Mouse (Mus musculus) adrenal gland, postnatal 36 days (tissue): ENCODE measurements around the gene Gm28308. TPM values are rescaled to one million over a fixed set of nuclear protein-coding genes. Genes with fewer than 3 reads are reported as not detected.

Experiments
- DNase-seq, 2 experiments: peaks; one replicate each; pipeline ENCODE4 v3.0.0; 2021; ENCODE audit warnings: mixed read lengths in 1 of 2
- total RNA-seq, 2 experiments: library from RNA; stranded (reverse); gene quantifications; 2 replicates each; pipeline ENCODE4 v1.2.3; 2021

Gm28308 gene
- total RNA-seq, 2 experiments from 2014 or later = 1.5 to 2.8 TPM

DNA sequence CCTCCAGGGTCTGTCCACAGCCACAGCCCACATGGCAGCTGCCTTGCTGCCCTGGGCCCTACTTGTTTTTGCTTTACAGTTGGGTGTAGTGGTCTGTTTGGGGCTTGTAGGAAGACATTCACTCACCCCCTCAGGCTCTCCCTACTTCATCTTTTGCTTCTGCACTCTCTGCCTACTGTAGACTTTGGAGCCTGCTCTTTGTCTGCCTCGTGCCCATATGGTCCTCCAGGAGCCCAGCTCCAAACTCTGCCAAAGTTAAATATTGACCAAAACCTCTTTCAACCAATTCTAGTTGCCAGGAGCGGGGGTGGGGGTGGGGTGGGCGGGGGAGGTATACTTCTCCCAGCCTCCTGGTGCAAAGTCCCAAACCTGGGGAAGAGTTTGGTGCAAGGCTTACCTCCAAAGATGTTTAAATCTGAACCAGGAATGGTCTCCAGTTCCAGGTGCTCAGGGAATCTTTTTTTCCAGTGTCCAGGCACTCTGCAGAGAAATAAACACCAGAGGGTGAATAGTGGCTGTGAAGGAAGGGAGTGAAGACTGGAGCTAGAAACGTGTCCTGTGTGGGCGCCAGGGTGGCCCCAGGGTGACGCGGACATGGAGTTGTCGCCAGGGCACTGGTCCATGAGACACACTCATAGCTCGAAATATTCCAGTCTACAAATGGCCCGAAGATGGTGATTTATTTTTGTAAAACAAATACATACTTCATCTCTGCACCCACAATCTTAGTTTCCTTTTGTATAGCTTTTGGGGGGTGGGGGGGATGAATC lies 29.6 kb downstream of the Gm28308 start:
- no peak for DNase-seq

DNA sequence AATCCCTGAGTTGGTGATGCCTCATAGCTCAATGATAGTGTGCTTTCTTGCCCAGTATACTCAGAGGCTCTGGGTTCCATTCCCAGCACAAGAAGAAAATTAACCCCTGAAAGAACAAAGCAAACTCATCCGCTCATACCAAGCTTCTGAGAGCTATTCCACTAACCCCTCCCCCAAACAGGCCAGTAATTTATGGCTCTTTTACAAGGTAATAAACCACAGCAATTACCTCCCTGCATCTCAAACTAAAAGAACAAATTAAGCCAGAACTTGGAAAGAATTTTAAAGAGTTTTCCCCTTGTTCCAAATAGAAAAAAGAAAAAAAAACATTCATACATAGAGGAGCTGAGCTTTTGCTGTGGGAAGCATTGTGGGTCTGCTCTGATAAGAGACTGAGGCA lies 30.3 kb downstream of the Gm28308 start:
- no peak for DNase-seq

DNA sequence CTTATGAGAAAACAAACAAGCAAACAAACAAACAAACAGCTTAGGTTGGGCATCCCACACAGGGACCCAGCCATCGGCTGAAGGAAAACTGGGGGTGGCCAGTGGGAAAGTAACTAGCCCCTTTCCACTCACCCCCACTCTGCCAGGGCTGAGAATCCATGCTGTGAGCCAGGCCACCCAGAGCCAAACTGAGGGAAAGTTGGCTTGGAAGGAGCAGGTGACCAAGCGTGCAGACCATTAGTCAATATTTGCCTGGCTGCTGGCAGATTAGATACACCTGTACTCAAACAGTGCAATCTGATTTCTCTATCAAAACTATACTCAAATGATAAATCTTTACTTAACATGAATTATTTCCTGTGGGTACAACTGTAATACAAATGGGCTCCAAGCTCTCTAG lies 31.1 kb downstream of the Gm28308 start:
- DNase-seq = no peak

DNA sequence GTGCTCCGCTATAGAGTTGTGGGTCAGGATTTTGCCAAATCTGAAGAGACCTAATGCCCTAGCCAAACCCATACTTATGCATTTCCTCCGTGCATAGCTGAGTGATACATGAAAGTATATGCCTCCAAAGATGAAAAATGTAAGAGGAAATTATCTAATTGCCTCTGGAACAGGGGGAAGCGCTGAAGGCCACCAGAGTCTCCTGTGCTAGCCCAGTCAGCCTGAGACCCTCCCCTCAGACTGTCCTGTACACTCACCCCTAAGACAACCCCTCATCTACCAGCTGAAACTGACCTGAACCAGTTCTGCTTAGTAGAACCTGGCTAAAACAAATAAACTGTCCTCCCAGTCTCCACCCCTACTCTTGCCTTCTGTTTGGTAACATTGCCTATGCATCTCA lies 32.4 kb downstream of the Gm28308 start:
- DNase-seq = no peak

DNA sequence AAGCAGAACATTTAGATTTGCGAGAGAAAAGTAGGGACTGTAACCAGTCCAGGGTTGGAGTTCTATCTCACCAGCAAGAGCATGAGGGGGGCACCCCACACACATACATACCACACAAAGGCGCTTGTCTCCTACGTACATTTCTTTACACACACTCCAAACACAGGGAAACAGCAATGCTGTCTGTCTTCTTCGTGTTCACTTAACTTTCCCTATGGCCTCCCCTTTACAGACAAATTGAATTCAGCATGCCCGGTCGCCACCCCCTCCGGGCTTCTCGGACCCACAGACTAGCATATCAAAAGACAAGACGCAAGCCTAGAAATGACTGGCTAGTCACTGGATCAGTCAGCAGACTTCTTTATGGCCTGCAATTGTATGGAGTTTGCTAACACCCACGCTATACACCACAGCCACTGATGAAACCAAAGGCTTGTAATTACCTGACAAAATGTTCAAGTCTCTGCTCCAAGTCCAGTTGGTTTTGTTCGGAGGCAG lies 32.9 kb downstream of the Gm28308 start:
- no peak for DNase-seq

DNA sequence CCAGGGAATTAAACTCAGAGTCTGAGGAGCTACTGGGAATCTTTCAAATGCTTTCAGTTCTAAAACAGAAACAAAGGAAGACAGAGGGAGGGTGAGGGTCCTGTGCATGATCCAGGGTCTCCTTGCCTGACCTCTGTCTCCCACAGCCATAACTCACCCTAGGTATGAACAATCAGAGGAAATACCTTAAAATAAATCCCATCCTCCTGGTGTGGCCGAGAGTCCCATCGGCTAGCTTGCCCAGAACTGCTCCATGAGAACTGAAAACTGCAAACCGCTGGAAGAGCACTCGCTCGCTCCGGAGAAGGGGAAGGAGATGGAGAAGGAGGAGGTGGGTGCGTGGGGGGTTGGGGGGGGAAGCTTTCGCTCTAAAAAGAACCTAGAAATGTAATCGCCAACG lies 33.4 kb downstream of the Gm28308 start:
- no peak for DNase-seq

DNA sequence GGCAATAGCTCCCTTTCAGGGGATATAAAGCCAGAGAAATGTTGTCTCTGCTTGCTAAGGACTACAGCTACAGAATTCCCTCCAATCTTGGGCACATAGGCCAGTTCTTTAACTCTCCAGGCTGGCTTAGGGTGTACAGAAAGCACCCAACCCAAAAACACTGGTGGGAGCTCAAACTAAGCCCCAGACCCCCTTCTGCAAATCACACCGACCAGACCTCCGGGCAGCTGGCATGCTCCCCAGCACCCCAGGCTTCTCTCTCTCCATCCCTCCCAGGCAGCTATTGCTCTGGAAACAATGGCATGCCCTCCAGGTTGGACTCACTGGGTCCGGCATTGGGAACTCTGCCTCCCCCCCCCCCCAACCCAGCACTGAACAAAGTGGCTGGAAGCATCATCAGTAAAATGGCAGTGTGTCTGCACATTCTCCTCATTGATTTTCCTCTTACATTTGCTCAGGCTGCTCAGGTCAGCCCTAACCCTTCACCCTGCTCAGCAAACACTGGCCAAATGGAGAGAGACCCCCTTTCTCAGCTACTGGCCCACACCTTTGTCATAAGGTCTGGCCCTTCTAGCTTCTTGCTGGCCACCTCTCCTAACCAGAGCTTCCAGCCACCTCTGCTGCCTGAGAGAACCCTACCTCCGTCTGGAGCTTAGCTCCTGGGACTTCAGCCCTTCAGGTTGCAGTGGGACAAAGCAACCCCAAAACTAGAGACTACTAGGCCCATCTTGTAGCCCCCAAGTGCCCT lies 34.0 kb downstream of the Gm28308 start:
- DNase-seq = no peak

DNA sequence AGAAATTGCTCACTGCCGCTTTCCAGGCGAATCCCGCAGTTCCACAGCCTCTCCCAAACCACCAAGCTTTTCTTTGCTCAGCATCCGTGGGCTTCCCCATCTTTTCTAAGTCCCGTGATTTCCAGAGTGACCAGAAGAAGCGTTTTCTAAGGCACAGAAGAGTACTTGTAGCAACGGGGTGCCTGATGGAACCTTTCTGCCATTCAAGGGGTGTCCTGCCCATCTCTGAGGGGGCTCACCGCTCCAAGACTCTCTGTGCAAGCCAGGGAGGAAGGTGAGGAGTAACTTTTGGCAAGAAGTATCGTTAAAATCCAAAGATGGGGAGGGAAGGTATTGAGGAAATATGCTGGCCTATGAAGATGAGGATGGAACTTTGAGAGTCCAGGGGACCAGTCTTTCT lies 35.3 kb downstream of the Gm28308 start:
- DNase-seq = no peak

DNA sequence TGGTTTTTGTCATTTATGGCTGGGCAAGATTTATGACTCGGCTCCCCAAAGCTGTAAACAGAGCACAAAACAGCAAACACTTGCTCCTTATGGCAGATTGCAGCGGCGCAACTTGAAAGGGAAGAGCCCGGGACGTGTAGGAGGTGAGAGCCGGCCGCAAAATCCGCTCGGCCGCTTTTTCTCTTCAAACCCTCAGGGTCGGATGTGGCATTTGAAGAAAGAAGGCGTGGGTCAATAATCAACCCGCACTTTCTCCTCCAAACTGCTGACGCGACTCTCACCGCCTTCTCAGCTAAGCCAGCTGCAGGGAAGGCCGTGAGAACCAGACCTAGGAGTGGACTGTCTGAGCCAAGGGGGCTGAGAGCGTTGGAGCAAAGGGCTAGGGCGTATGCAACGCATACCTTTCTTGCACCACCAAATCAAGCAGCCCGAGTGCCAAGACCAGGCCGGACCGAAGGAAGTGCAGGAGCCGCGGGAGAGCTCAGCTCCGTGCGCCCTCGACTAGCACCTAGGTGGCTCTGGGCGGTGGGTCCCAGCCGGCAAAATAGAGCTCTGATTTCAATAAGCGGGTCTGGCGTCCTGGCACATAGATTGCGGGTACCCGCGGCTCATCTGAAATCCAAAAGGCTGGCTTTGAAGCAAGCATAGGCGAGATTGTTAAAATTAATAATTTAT lies 35.9 kb downstream of the Gm28308 start, which contains the start of gene 5730596B20Rik:
Gene 5730596B20Rik, plus strand, starts transcription at position 438 of the 675 bp plus-strand sequence.
- no peak for DNase-seq

DNA sequence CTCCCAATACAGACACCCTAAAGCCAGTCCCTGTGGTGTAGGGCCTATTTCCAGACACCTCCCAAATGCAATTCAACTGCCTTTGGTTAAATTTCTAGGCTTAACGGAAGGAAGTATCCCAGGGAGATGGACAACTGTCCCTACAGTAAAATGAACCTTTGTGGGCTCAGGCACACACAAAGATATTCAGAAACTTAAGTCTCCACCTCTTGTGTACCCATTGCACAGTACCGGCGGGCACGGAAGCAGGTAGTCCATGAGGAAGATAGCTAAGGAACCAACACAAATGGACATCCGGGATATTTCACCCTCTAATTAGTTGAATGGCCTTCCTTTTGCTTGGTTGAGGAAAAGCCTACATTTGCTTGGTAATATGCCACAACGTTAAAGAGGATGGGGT lies 36.7 kb downstream of the Gm28308 start:
- no peak for DNase-seq

DNA sequence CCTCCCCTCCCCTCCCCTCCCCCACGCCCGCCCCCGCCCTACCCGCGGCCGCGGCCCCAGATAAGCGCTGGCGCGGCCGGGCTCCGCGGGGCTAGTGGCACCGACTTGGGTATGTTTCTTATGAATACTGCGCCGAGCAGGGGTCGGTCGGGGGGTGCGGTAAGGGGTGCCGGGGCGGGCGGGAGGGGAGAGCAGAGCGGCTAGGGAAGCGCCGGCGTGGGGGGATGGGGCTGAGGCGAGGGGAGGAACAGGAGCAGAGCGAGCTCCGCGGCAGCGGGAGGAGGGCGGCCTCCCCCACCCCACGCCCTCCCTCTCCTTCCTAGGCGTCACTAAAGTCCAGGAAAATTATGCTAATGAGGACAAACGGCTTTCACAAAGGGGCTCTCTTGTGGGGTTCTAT lies 37.3 kb downstream of the Gm28308 start:
- peak; percentile 63 to 82 for DNase-seq

DNA sequence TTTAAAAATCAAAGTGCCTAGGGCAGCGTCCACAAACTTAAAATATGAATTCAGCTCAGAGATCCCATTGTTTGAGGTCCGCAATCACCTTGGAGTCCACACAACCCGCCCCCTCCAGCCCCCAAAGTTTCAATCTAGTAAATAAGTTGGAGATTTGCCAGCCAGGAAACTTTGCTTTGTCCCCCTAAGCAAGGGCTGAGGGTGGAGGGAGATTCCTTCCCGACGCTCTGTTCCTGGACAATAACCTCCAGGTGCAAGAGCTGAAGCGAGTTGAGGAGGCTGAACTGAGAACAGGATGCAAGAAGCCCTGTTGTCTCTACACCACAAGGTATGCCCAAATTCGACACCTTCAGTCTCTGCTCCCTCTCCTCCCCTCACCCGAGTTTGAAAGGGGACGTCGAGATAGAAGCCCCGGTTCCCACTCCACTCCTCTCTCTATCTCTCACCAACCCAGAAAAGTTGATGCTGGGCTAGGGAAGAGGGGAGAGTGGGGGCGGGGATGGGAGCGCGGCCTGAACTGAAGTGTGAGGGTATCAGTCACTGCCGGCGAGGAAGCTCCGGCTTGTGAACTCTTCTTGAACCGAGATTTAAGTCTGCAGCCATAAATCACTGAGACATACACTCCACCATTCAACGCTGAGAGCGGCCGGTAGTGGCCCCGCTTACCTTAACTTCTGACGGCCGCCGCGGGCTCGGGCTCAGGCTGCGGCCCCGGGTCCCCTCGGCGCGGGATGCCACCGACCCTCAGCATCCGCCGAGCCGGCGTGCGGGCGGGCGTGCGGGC lies 38.0 kb downstream of the Gm28308 start:
- DNase-seq = peak in 1 of 2 experiments; percentile 54

DNA sequence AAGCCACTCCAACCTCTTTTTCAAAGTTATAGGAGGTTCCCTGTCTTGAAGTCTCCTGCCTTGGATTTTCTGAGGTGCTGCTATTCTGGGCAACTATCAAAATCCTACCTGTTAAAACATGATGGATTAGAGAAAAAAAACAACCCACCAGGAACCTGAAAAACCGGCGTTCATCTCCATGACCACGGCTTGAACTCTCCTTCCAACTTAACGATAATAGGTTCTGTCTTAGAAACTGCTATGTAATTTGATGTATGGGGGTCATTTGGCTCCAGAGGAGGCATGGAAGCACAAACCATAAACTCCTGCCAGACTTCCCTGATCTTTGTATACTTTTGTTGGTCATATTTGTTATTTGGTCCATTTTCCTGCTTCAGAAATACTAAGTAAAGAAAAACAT lies 39.5 kb downstream of the Gm28308 start:
- DNase-seq = no peak

DNA sequence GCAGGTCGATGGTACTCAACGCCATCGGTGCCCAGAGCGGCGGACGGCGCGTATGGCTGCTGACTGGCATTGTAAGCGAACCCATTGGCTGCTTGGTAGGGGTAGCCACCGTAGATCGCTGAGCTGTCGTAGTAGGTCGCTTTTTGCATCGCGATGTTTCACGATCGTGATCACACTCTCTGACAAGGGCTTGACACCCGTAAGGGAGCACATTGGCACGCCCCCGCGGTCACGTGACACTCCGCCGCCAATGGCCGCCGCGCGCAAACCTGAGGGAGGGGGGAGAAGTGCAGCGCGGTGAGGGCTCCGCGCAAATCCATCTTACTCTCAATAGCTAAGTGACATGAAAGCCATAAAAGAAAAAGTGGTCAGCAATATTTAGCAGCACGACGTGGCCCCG lies 40.6 kb downstream of the Gm28308 start:
- peak; percentile 95 to 96 for DNase-seq

DNA sequence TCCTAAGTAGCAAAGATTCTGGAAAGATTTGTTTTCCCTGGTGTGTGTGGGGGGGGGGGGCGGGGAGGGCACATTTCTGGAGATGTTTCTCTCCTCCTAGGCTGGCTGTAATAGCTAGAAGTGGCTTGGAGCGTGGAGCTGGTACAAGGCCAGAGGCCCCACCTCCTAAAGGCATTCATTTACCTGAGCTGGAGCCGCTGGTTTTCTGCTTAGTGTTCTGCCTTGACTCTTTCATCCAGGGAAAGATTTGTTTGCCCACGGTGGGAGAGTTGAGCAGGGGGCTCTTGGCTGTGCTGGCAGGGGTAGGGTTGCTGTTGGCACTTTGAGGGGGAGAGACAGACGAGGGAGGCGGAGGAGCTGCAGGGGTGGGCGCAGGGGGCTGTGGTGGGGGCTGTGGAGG lies 41.2 kb downstream of the Gm28308 start:
- no peak for DNase-seq

DNA sequence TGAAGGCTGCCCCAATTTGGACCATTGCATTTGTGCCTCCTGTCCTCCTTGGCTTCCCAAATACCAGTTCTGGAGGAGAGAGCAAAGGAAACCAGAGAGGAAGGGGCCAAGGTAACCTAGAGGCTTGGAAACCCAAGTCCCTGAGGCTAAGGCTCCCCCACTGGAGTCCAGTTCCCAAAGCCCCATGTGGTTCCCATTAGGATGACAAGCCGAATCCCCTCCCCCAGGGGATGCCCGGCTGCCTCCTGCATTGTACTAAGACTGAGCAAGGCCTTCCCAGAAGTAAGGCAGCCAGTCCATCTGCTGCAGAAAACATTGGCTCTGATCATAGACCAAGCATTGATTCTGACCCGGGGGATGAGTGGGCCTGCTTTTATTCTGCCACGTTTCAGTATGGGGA lies 41.8 kb downstream of the Gm28308 start:
- no peak for DNase-seq

DNA sequence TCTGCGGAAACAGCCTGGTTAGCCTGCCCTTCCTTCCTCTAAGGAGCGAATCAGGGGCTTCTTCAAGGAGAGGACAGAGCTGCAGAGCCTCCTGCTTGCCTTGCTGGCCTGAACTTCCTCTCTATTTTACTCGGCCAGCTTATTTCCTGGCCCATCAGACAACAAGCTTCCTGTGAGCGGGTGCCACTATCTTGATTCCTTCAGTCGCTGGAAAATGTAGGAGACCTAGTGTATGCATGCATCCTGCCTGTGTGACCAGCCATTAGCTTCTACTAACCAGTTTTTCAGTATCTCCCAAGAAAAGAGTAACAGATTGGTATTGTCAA lies 42.3 kb downstream of the Gm28308 start:
- DNase-seq = no peak

DNA sequence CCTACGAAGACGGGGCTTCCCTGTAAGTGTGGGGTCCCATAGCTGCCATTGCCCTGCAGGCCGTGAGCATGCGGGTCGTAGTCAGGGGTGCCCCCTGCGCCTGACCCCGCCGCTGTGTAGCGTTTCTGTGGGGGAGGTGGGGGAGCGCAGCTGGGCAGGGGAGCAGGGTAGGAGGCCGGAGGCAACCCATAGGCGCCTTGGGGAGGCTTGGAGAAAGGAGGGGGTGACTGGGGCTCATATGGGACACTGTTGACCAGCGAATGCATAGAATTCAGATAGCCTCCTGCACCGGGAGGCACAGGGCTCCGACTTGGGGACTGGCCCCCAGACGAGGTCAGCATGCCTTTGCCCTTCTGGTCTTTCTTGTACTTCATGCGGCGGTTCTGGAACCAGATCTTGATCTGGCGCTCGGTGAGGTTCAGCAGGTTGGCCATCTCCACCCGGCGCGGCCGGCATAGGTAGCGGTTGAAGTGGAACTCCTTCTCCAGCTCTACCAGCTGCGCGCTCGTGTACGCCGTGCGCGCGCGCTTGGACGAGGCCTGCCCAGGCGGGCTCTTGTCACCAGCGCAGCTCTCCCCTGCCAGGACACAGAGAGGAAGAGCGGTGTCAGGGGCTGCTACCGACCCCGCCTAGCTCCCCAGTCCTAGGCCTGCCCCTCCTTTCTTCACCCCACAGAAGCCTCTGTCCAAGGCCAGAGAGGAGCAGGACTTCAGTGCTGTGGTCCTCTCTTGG lies 42.8 kb downstream of the Gm28308 start:
- DNase-seq = peak; percentile 50 to 62

DNA sequence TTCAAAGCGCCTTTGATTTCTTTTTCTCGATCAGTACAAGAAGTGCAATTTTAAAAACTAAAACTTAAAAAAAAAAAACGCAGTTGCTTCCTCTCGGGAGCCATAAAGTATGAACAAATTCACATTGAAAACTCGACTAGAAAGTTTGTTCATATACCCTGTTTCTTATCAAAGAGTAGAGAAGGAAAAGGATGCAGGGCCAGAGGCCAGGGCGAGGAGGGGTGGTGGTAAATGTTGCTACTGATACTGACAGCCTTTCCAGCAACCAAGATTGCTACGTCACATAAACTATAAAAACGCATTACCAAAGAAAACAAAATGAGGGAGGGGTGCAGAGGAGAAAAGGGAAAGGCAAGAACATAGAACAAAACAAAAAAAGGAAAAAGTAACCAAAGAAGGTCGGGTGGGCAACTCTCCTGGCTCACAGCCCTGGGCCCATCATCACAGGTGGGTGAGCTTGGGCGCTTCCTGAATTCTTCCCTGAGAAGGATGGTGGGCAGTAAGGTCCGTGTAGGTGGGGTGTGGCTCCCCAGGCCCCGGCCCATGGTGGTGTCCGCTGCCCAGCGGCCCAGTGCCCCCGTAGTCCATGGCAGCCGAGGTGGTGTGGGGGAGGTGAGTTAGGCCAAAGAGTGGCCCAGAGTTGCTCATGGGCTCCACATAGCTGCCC lies 43.5 kb downstream of the Gm28308 start:
- no peak for DNase-seq

DNA sequence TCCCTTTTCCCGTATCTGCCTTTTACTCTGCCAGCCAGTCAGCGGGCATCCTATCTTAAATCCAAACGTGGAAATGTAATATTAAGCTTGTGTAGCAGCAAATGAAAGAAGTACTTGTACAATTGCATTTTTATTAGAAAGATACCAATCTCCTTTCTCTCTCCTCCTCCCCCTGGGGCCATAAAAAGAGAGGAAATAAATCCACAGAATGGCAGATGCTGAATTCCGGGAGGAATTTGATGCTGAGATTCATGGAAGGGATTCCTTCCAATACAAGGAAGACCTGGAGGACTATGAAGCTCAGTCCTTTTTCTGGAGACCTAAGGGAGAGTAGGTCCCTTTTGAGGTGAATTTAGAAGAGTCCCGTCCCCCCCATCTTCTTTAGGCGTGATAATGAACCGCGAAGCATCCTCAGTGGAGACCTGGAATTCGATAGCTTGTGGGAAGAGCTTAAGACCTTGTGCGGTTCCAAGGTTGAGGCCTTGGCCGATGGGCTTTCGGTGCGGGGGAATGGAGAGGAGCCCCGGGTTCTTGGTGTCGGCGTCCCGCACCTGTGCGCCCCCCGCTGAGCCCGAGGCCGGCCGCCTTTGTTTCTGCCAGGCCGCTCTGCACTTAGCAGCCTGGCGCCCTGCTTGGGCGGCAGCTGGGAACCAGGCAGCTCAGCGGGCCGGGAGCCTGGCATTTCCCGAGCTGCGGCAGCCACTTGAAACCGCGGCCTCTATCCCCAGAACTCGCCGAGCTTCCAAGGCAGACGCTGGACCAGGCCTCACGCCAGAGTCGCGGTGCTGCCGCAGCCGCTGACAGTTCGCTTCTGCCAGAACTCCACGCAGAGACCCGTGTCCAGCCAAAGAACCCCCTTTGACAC lies 44.7 kb downstream of the Gm28308 start:
- DNase-seq = peak in 1 of 2 experiments; percentile 65
